Mouse (Mus musculus) brown adipose tissue, adult 24 weeks (tissue): ENCODE results near the gene Mrgprb8. TPM values are rescaled to one million over a fixed set of nuclear protein-coding genes. Genes with fewer than 3 reads are reported as not detected.
"Not testable (repeated sequence)": the region's sequence is repeated elsewhere in the genome, so short reads cannot be mapped to it uniquely, and the experiment has no call there.

ENCODE experiments used
- H3K27ac ChIP-seq: fragments of 200-500 bp; replicated peaks from 2 replicates; pipeline ENCODE4 v1.5.1; 2012; ENCODE audit warnings: low read depth, mild to moderate bottlenecking, low read length
- H3K4me1 ChIP-seq: fragments of 200-500 bp; 2 replicates; pipeline ENCODE4 v1.6.1; 2012; ENCODE audit warnings: low read length, mixed read lengths; ENCODE audit not compliant: control insufficient read depth, insufficient read depth, insufficient read length
- H3K4me3 ChIP-seq: fragments of 200-500 bp; 2 replicates; pipeline ENCODE4 v1.5.1; 2012; ENCODE audit warnings: low read depth, mild to moderate bottlenecking, low read length, moderate library complexity; ENCODE audit not compliant: insufficient read depth
- polyA plus RNA-seq: library from polyadenylated mRNA; stranded (reverse); fragments of >200 nt; gene quantifications from 2 replicates; pipeline ENCODE4 v1.2.4, GENCODE M21; 2012; ENCODE audit not compliant: missing spikeins, insufficient read depth, insufficient read length

Gene Mrgprb8
- not detected in 2 replicates for polyA plus RNA-seq

DNA sequence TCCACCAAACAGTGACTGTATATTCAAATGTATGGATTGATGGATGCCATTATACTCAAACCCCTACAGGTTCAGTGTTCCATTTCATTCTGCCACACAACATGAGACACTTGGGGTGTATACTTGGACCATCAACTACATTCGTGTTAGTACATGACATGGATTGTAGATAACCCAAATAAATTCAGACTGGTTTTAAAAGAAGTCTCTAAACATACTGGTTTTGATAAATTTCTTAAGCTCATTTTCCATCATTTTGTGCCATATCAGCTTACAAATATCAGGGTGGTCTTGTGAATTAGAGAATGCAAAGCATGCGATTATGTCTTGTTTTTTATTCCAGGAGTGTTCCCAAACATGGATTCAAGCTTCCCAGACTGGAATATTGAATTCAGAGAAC, at the start of gene Mrgprb8:
Mrgprb8 (plus strand) TSS at position 301 of the 400 bp plus-strand sequence.
- H3K27ac ChIP-seq = no peak within 1 kb of the TSS
- H3K4me3 ChIP-seq = no peak within 1 kb of the TSS
- H3K4me1 ChIP-seq = no peaks in the 10 kb centered on the region

DNA sequence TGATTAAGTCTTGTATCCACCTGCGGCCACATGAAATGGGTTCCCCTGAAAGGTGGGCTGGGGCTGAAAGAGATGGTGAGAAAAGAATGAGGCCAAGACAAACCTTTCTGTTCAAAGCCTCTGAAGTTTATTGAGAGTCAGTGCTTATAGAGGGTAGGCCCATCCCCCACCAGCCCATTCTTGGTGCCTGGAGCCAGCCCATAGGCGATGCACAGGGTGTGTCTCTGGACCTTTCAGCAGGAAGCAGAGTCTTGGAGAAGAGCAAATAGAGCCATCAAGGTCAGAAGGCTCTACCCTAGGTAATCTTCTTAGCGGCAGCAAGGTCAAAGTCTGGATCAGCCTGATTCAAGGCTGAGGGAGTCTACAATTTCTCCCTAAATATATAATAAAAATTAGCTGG, 47.6 kb downstream of the Mrgprb8 start:
- not testable (repeated sequence) for H3K4me1 ChIP-seq, H3K27ac ChIP-seq, H3K4me3 ChIP-seq

DNA sequence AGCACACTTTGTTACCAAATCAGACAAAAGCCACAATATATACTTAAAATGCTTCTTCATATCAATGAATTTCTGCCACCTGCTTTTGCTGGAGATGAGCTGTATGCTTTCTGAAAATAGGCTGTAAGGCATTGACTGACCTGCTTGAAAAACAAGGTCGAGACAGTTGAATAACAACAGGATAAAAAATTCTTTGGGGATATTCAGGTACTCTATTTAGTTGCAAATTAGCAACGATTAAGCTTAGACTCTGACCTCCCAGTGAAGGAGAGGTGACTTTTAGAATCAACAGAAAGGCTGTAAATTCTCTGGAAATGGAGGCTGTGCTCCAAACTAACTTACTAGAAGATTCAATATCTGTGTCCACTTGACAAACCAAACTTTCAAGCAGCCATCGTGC, 48.3 kb downstream of the Mrgprb8 start:
- H3K4me3 ChIP-seq = no peak overlapping the region
- no peak overlapping the region for H3K27ac ChIP-seq
- H3K4me1 ChIP-seq = no peaks in the 10 kb centered on the region

Other genes starting within 250 kb of the Mrgprb8 start
- gene Mrgprb5, start 219.5 kb upstream of the Mrgprb8 start, polyA plus RNA-seq = not detected in 2 replicates
- gene Mrgprb4, start 189.2 kb upstream of the Mrgprb8 start, polyA plus RNA-seq = not detected in 2 replicates
- 1.6 and 1.7 TPM in 2 replicates for gene Mrgprb1, start 67.8 kb downstream of the Mrgprb8 start, polyA plus RNA-seq
- gene Mrgprx2, start 110.8 kb downstream of the Mrgprb8 start, polyA plus RNA-seq = not detected in 2 replicates
- gene Mrgprb2, start 169.6 kb downstream of the Mrgprb8 start, polyA plus RNA-seq = not detected in 2 replicates